Mouse (Mus musculus) ES-Bruce4 (cell line): ENCODE data around the gene Lingo3. TPM values are rescaled to one million over a fixed set of nuclear protein-coding genes. Genes with fewer than 3 reads are reported as not detected.

Experiments
- H3K27ac ChIP-seq: 2 replicates; pipeline ENCODE4 v1.5.1; 2012; ENCODE audit warnings: low read length, inconsistent platforms; ENCODE audit not compliant: insufficient read depth
- H3K27me3 ChIP-seq: 2 replicates; pipeline ENCODE4 v1.6.1; 2012; ENCODE audit warnings: mild to moderate bottlenecking, low read length, inconsistent platforms; ENCODE audit not compliant: control insufficient read depth, poor library complexity, insufficient read depth, severe bottlenecking
- H3K36me3 ChIP-seq: 2 replicates; pipeline ENCODE4 v1.6.1; 2012; ENCODE audit warnings: inconsistent platforms, mild to moderate bottlenecking, low read length, moderate library complexity; ENCODE audit not compliant: control insufficient read depth, poor library complexity, insufficient read depth, severe bottlenecking
- H3K4me1 ChIP-seq: one replicate; pipeline ENCODE4 v1.8.1; 2011; ENCODE audit warnings: low read length; ENCODE audit not compliant: control insufficient read depth, insufficient read depth
- H3K4me3 ChIP-seq: 2 replicates; pipeline ENCODE4 v1.5.1; 2011; ENCODE audit warnings: low read depth, mild to moderate bottlenecking, low read length
- H3K9ac ChIP-seq: 2 replicates; pipeline ENCODE4 v1.6.1; 2012; ENCODE audit warnings: low read depth, mild to moderate bottlenecking, inconsistent platforms; ENCODE audit not compliant: poor library complexity, severe bottlenecking
- H3K9me3 ChIP-seq: replicated peaks from 2 replicates; pipeline ENCODE4 v1.6.1; 2012; ENCODE audit warnings: mild to moderate bottlenecking, low read length, inconsistent platforms; ENCODE audit not compliant: control insufficient read depth, poor library complexity, insufficient read depth, severe bottlenecking
- CTCF ChIP-seq: IDR thresholded peaks from one replicate; pipeline ENCODE4 v1.8.1; 2011; ENCODE audit warnings: low read depth, low read length
- EP300 ChIP-seq: IDR thresholded peaks from 2 replicates; pipeline ENCODE4 v1.6.1; 2011; ENCODE audit warnings: low read depth, low read length; ENCODE audit not compliant: insufficient read depth
- POLR2A ChIP-seq: IDR thresholded peaks from one replicate; pipeline ENCODE4 v1.8.1; 2011; ENCODE audit warnings: low read length; ENCODE audit not compliant: insufficient read depth
- polyA plus RNA-seq: library from polyadenylated mRNA; stranded (reverse); fragments of >200 nt; gene quantifications from 2 replicates; pipeline ENCODE4 v1.2.4, GENCODE M21; 2011; ENCODE audit warnings: low read depth; ENCODE audit not compliant: missing spikeins, insufficient read depth, insufficient read length

Gene Lingo3
- polyA plus RNA-seq, 1 experiment = 1.2 TPM

DNA sequence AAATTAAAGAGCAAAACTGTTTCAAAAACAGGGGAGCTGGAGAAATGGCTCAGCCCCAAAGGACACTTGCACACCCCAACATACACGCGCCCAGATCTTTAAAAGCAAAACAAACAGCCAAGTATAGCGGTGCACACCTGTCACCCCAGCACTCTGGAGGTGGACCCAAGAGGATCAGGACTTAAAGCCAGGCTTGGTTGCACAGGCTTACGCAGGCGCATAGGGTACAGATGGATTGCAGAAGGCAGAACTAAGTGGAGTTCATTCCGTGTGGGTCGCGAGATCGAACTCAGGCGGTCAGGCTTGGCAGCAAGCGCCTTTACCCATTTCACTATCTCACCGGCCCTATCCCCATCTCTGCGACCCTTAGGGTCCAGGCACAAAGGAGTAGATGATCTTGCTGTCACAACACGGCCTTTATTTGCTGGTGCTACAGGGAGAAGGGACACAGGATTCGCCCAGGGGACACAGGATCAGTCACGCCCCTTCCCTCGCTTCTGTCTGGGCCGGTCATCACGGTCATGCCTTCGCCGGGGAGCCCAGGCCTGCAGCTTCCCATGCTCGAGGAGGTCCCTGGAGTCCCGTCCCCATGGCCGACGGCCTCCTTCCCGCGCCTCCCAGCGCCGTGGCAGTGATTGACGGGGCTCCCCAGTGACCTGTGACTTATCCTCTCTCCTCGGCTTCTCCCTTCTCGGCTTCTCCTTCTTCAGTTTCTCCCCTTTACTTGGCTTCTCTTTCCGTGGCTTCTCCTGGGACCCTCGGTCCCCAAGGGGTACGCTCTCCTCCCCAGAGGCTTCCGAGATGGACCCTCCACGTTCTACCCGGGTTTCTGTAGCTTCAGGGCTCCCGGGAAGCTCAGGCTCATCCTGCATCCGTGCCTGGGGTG, 35.5 kb downstream of the Lingo3 start:
- H3K4me3 ChIP-seq = peak overlapping the region; percentile 5
- H3K4me1 ChIP-seq = peaks cover 3% of the 10 kb centered on the region
- no peaks in the 10 kb centered on the region for H3K27me3 ChIP-seq
- TF ChIP-seq CTCF (no peak), POLR2A (no peak)
- H3K27ac ChIP-seq = no peak overlapping the region
- H3K9me3 ChIP-seq = no peaks in the 10 kb centered on the region
- peaks cover 5% of the 10 kb centered on the region for H3K36me3 ChIP-seq
- peak overlapping the region; percentile 60 for H3K9ac ChIP-seq

DNA sequence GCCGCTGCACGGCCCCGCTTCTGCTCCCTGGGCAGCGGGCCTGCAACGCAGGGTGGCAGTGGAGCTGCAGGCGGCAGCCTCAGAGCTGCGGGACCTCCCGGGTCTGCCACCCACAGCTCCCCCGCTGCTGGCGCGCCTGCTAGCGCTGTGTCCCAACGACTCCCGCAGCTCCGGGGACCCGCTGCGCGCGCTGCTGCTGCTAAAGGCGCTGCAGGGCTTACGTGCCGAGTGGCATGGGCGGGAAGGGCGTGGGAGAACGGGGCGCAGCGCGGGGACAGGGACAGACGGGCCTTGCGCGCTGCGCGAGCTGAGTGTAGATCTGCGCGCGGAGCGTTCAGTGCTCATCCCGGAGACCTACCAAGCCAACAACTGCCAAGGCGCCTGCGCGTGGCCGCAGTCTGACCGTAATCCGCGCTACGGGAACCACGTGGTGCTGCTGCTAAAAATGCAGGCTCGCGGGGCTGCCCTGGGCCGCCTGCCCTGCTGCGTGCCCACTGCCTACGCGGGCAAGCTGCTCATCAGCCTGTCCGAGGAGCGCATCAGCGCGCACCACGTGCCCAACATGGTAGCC, 36.7 kb downstream of the Lingo3 start:
- Histone ChIP-seq H3K27ac (no peak overlapping the region), H3K4me1 (peaks cover 3% of the 10 kb centered on the region), H3K4me3 (peak overlapping the region; percentile 70), H3K9me3 (no peaks in the 10 kb centered on the region), H3K9ac (peak overlapping the region; percentile 57), H3K36me3 (peaks cover 13% of the 10 kb centered on the region), H3K27me3 (no peaks in the 10 kb centered on the region)
- TF ChIP-seq EP300 = no peak
- TF ChIP-seq CTCF = no peak
- no peak for TF ChIP-seq POLR2A

GRCm38 (mm10) chr10:80806341-80807056, 37.3 kb downstream of the Lingo3 start:
- Histone ChIP-seq H3K27me3 (no peaks in the 10 kb centered on the region), H3K4me3 (peak overlapping the region; percentile 70), H3K9ac (peak overlapping the region; percentile 57), H3K36me3 (peaks cover 14% of the 10 kb centered on the region), H3K4me1 (peaks cover 3% of the 10 kb centered on the region), H3K27ac (no peak overlapping the region), H3K9me3 (no peaks in the 10 kb centered on the region)
- no peak for TF ChIP-seq EP300
- no peak for TF ChIP-seq POLR2A
- no peak for TF ChIP-seq CTCF

- peaks cover 20% of the 10 kb centered on the region for H3K36me3 ChIP-seq
- H3K27ac ChIP-seq = no peak overlapping the region
- peak overlapping the region; percentile 70 for H3K4me3 ChIP-seq
- H3K9ac ChIP-seq = no peak overlapping the region
- no peaks in the 10 kb centered on the region for H3K9me3 ChIP-seq
- H3K27me3 ChIP-seq = no peaks in the 10 kb centered on the region
- TF ChIP-seq POLR2A = no peak
- TF ChIP-seq CTCF = peak; percentile 70
- peaks cover 3% of the 10 kb centered on the region for H3K4me1 ChIP-seq
Measured at GRCm38 (mm10) chr10:80805925-80806324, 37.9 kb downstream of the Lingo3 start.

- no peaks in the 10 kb centered on the region for H3K9me3 ChIP-seq
- H3K4me3 ChIP-seq = no peak overlapping the region
- no peaks in the 10 kb centered on the region for H3K27me3 ChIP-seq
- peaks cover 3% of the 10 kb centered on the region for H3K4me1 ChIP-seq
- TF ChIP-seq CTCF (no peak), POLR2A (no peak), EP300 (no peak)
- no peak overlapping the region for H3K27ac ChIP-seq
- no peak overlapping the region for H3K9ac ChIP-seq
- H3K36me3 ChIP-seq = peaks cover 20% of the 10 kb centered on the region
Measured at GRCm38 (mm10) chr10:80805322-80805721, 38.5 kb downstream of the Lingo3 start.

DNA sequence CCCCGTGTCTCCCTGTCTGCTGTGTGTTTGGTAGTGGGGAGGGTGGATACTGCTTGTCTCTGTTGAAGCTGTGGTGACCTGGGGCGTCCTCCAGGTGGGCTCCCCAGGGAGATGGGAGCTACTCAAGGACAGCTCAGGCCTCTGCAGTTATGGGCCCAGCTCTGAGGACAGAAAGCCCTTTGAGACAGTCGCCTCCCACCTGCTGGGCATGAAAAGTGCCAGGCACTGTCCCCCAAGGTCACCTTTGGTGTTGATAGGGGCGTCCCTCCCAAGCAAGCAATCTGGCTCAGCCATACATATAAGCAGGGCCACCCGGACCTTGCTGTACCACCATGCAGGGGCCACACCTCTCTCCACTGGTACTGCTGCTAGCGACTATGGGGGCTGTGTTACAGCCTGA, 38.9 kb downstream of the Lingo3 start, which contains the start of gene Amh:
TSS of gene Amh (plus strand) at position 328 of the 400 bp plus-strand sequence.
- Histone ChIP-seq H3K4me1 (peaks cover 3% of the 10 kb centered on the region), H3K9me3 (no peaks in the 10 kb centered on the region), H3K27ac (no peak within 1 kb of the TSS), H3K9ac (no peak within 1 kb of the TSS), H3K4me3 (no peak within 1 kb of the TSS; the same call in 1 of the 2 replicates), H3K36me3 (peaks cover 20% of the 10 kb centered on the region), H3K27me3 (no peaks in the 10 kb centered on the region)
- TF ChIP-seq POLR2A = no peak
- no peak for TF ChIP-seq EP300
